Mouse (Mus musculus) erythroblast, embryonic 14.5 days (primary cell): ENCODE results near the gene Rtn4rl2. TPM values are rescaled to one million over a fixed set of nuclear protein-coding genes. Genes with fewer than 3 reads are reported as not detected.

ENCODE experiments used
- H3K27me3 ChIP-seq: 2 replicates; pipeline ENCODE4 v1.6.1; 2012; ENCODE audit warnings: inconsistent platforms; ENCODE audit not compliant: control insufficient read depth
- H3K36me3 ChIP-seq: 2 replicates; pipeline ENCODE4 v1.6.1; 2012; ENCODE audit warnings: mild to moderate bottlenecking, inconsistent platforms; ENCODE audit not compliant: control insufficient read depth
- H3K4me1 ChIP-seq: 2 replicates; pipeline ENCODE4 v1.6.1; 2012; ENCODE audit warnings: inconsistent platforms; ENCODE audit not compliant: control insufficient read depth
- H3K4me3 ChIP-seq: replicated peaks from 2 replicates; pipeline ENCODE3; 2012; ENCODE audit warnings: moderate library complexity, mild to moderate bottlenecking, inconsistent platforms
- H3K9me3 ChIP-seq: 2 replicates; pipeline ENCODE4 v1.6.1; 2012; ENCODE audit warnings: low read length, inconsistent platforms, mixed read lengths; ENCODE audit not compliant: control insufficient read depth
- GATA1 ChIP-seq: IDR thresholded peaks from 2 replicates; pipeline ENCODE4 v1.6.1; 2012; ENCODE audit warnings: low read length, inconsistent platforms, mixed read lengths
- TAL1 ChIP-seq: IDR thresholded peaks from 3 replicates; pipeline ENCODE4 v1.6.1; 2012; ENCODE audit warnings: low read length, inconsistent platforms, mixed read lengths
- polyA plus RNA-seq: library from polyadenylated mRNA; stranded (reverse); fragments of >175 nt; gene quantifications from 2 replicates; pipeline ENCODE4 v1.2.3, GENCODE M21; 2012

Gene Rtn4rl2
- polyA plus RNA-seq, 1 experiment: not detected

DNA sequence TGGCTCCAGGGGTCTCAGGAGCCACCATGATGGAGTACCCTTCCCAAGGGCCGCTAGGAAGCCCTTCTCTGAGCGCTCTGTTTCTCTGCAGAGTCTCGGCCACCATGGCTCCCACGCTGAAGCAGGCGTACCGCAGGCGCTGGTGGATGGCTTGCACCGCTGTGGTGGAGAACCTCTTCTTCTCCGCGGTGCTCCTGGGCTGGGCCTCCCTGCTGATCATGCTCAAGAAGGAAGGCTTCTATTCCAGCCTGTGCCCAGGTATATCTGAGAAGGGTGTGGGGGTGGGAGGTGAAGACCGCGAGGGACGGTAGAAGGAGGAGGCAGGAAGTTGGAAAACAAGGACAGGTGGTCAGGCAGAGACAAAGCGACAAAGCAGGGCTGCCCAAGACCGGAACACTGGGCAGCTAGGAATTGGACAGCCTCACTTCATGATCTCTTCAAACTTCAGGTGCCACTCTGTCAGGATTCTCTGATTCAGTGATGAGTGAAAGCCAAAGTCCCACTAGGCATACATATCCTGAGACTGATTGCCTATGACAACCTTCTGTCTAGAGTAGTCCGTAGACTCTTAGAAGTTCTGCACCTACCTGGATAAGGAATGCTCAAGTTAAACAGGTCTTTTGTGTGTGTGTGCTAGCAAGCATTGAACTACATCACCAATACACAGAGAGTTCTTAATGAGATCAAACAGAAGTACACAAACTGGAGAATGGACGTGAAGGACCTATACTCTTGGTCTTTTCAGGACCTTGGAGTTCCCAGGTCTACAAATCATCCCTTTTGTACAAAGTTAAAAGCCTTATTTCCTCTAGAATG is 45.6 kb downstream of the Rtn4rl2 start:
- Histone ChIP-seq H3K36me3 (peaks cover 65% of the 10 kb centered on the region), H3K27me3 (peaks cover 14% of the 10 kb centered on the region), H3K4me1 (peaks cover 61% of the 10 kb centered on the region), H3K4me3 (peak overlapping the region; percentile 74), H3K9me3 (peaks cover 2% of the 10 kb centered on the region)
- TF ChIP-seq GATA1 (no peak), TAL1 (no peak)

DNA sequence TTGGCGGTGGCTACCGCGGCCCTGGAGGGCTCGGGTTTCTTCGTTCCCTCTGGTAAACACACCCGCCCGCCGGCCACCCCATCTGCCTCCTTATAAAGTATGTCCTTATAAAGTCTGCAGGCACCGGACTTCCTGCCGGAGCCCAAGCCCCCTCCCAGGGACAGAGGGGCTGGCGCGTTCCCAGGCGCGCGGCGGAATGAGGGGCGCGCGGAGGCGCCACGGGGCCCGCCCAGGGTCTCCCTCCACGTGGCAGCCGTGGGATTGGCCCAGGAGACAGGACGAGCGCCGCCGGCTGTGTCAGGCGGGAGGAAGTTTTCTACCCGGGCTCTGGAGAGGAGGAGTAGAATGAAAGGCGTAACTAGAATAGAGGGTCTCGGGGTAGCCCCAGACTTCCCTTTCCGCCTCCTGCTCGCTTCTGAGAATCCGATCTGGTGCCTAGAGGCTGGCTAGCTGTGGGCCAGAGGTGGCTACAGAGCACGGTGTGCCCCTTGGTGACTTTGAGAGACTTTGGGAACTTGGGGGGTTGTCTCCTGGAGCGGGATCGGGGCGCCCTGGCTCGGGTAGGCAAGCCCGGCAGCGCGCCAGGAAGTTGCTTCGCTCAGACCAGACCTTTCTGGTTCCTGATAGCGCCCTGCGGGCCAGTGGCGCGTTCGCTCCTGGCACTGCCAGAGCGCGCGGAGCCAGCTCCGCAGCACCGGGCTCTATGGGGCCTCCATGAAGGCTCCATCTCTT is 46.3 kb downstream of the Rtn4rl2 start:
- Histone ChIP-seq H3K4me3 (peak overlapping the region; percentile 74), H3K9me3 (peaks cover 2% of the 10 kb centered on the region), H3K36me3 (peaks cover 57% of the 10 kb centered on the region), H3K4me1 (peaks cover 58% of the 10 kb centered on the region), H3K27me3 (peaks cover 19% of the 10 kb centered on the region)
- no peak for TF ChIP-seq GATA1
- TF ChIP-seq TAL1: no peak

DNA sequence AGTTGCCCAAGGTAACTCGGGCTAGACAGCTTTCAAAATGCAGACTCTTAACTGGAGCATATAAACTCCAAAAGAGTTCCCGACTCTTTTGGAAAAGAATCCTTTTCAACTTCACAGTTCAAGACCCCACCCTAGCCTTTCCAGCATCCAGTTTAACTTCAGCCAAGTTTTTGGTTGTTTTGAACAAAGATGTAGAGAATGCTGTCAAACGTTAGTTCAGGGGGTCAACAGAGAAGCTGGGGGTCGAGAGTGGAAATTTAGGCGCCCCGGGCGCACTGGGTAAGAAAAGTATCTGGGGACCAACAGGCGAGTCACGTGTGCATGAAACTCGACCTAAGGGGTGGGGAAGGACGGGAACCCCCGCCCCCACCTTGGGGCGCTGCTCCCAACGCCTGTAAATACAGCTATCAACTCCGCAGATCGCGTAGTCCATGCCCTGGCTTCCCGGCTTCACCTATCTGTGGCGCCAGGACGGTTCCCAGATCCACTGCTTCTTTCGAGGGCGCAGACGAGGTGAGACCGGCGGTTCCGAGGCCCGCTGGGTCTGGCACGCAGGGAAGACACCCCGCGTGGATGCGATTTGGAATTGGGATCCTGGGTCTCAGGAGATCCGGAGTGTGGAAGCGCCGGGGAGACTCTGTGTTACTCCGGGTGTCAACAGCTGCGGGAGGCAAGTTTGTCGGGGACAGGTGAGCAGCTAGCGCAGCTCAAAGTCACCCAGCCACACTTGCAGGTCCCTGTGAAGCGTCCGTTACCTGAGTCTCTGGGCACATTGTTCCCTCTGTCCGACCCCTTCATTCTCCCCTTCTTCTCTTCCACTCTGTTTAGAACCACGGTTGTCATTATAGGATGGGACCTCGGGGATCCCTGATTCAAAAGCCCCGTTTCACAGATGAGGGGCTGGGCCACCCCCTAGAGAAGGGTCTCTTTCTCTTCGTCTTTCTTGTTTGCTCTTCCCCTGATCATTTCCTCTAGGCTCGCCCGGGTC is 47.2 kb downstream of the Rtn4rl2 start:
- peaks cover 48% of the 10 kb centered on the region for H3K36me3 ChIP-seq
- H3K27me3 ChIP-seq: peaks cover 21% of the 10 kb centered on the region
- peaks cover 2% of the 10 kb centered on the region for H3K9me3 ChIP-seq
- TF ChIP-seq GATA1 (peak; percentile 93), TAL1 (no peak)
- H3K4me1 ChIP-seq: peaks cover 51% of the 10 kb centered on the region
- H3K4me3 ChIP-seq: peak overlapping the region; percentile 74

- TF ChIP-seq TAL1: no peak
- TF ChIP-seq GATA1: no peak
- peaks cover 46% of the 10 kb centered on the region for H3K4me1 ChIP-seq
- peaks cover 2% of the 10 kb centered on the region for H3K9me3 ChIP-seq
- H3K4me3 ChIP-seq: peak within 1 kb of the TSS; percentile 74
- H3K27me3 ChIP-seq: peaks cover 21% of the 10 kb centered on the region
- peaks cover 42% of the 10 kb centered on the region for H3K36me3 ChIP-seq
Observed at GRCm38 (mm10) chr2:84838593-84838949, 47.9 kb downstream of the Rtn4rl2 start, which contains the start of gene Slc43a1. Slc43a1 (plus strand) TSS chr2:84838850.

DNA sequence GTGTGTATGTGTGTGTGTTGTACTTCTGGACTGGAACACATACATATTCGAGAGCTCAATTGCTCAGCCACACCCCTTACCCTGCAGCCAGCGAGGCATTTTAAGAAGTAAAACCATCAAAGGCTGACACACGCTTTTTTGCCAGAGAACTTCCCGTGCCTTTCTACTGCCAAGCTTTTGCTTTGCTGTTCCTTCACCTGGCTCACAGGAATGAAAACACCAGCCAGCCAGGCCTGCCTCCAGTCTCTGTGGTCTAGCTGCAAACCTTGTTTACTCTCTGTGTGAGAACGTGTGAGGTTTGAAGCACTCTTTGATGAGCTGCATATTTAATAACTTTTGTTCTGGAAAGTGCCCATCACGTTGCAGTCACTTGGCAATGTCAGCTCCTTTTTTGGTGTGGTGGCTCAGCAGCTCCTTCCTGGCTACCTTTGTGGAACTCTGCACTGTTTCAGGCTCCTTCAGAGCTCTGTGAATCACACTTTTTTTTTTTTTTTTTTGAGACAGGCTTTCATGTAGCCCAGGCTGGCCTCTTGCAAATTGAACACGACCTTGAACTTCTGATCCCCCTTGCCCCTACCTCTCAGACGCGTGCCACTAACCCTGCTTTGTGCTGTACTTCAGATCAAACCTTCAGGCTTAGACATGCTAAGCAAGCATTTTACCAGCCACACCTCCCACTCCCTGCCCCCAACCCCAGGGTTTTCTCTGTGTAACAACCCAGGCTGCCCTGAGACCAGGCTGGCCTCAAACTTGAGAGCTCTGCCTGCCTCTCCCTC is 48.5 kb downstream of the Rtn4rl2 start:
- H3K27me3 ChIP-seq: peaks cover 21% of the 10 kb centered on the region

GRCm38 (mm10) chr2:84837107-84837506 is 49.4 kb downstream of the Rtn4rl2 start:
- H3K4me1 ChIP-seq: peaks cover 48% of the 10 kb centered on the region
- H3K4me3 ChIP-seq: no peak overlapping the region
- peaks cover 29% of the 10 kb centered on the region for H3K36me3 ChIP-seq
- peaks cover 21% of the 10 kb centered on the region for H3K27me3 ChIP-seq
- H3K9me3 ChIP-seq: peaks cover 2% of the 10 kb centered on the region
- TF ChIP-seq GATA1 (no peak), TAL1 (no peak)

More for the DNA sequence above, 48.5 kb downstream of the Rtn4rl2 start:
- peaks cover 37% of the 10 kb centered on the region for H3K36me3 ChIP-seq
- peaks cover 46% of the 10 kb centered on the region for H3K4me1 ChIP-seq
- H3K4me3 ChIP-seq: peak overlapping the region; percentile 74
- peaks cover 2% of the 10 kb centered on the region for H3K9me3 ChIP-seq
- no peak for TF ChIP-seq GATA1

DNA sequence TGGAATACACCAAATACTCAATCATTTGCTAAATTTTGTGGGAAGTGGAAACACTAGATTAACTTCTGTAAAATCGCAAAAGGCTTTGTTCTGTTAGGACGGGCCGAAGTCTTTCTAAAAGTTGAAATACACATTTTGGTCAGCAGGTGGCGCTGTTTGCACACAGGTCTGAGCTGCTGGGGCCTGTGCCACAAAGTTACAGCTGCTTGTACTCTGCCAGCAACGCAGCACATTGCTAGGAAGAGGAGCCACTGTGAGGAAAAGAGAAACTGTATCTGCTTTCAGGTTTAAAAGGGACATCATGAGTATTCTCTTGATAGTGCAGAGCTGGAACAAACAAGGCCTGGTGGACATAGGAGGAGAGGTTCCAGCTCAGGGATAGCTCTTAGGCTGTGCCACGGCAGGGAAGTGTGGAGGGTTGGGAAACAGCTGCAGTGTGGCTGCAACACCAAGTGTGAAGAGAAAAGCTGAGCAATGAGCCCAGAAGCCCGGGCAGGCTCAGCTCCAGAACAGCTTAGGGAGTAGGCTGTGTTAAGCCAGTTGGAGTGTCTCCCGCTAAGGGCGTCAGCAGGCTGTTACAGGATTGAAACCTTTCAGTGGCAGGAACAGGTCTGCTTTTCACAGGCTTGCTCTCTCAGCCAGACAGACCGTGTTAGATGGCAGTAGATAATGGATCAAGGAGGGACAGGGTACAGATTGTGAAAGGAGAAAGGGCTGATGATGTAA is 54.7 kb downstream of the Rtn4rl2 start:
- H3K4me1 ChIP-seq: peaks cover 64% of the 10 kb centered on the region
- H3K4me3 ChIP-seq: no peak overlapping the region
- H3K27me3 ChIP-seq: peaks cover 10% of the 10 kb centered on the region
- peaks cover 42% of the 10 kb centered on the region for H3K36me3 ChIP-seq
- TF ChIP-seq GATA1: no peak
- TF ChIP-seq TAL1: no peak
- H3K9me3 ChIP-seq: peaks cover 6% of the 10 kb centered on the region
